In the genomic region with DNA sequence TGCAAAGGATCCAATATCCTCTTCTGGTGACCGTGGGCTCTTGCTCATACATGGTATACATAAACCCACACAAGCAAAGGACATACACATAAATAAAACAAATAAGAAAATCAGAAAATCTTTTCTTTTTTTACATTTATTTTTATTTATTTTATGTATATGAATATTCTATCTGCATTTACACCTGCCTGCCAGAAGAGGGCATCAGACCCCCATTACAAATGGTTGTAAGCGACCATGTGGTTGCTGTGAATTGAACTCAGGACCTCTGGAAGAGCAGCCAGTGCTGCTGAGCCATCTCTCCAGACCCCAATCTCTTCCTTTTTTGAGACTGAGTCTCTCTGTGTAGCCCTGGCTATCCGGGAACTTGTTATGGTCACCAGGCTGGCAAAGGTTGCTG, we compare ENCODE assay signal across 20 mouse cellular contexts. TPM values are rescaled to one million over a fixed set of nuclear protein-coding genes. Genes with fewer than 3 reads are reported as not detected.
A peak's percentile ranks its signal among the peaks of the same experiment; 100 is the strongest.
DNase-seq lines count a peak whose midpoint lies in the region; ATAC-seq and TF ChIP-seq lines count a peak whose summit lies in the region.
"Had no signal": no experiment of that assay in that cellular context is flagged by ENCODE, and none has a peak within 500 bp of the region (broad histone marks: within the 10 kb centered on the region; RNA-seq: fewer than 3 reads in every experiment).

No protein-coding gene starts in this region.

- no peaks in the 10 kb centered on the region for H3K36me3 ChIP-seq in heart, adult 2 months (ENCODE audit: control insufficient read depth, insufficient read depth, low read length)
- H3K36me3 ChIP-seq in liver, embryonic 14.5 days (replicated peaks; ENCODE audit: control insufficient read depth, insufficient read depth, low read depth) = peaks cover 31% of the 10 kb centered on the region
- H3K36me3 ChIP-seq in liver, embryonic 12.5 days = peaks cover 53% of the 10 kb centered on the region
- H3K36me3 ChIP-seq in thymus, adult 2 months (ENCODE audit: control insufficient read depth, insufficient read depth, low read length) = peaks cover 34% of the 10 kb centered on the region

- no peaks in the 10 kb centered on the region for H3K79me2 ChIP-seq in heart, adult 2 months (replicated peaks; ENCODE audit: control insufficient read depth, insufficient read depth, low read length)

- peak; percentile 57 for TF ChIP-seq CTCF in heart, adult 2 months (IDR thresholded peaks at IDR 0.05)
- TF ChIP-seq CTCF in liver, embryonic 14.5 days (IDR thresholded peaks at IDR 0.05; ENCODE audit: low read depth) = peak; percentile 42
- peak; percentile 25; the same call in 1 of the 2 replicates for TF ChIP-seq CTCF in thymus, adult 2 months (IDR thresholded peaks at IDR 0.05; ENCODE audit: borderline replicate concordance, control insufficient read depth, extremely low read depth, insufficient read depth, low read length, poor library complexity)

- 89% methylated on average over 3 of the region's 3 CpGs for WGBS in heart, adult 2 months
- 94% methylated on average over 3 of the region's 3 CpGs for WGBS in liver, embryonic 14.5 days (ENCODE audit: insufficient replicate concordance)
- WGBS in liver, embryonic 12.5 days (ENCODE audit: insufficient replicate concordance) = 83% methylated on average over 3 of the region's 3 CpGs
- WGBS in thymus, adult 2 months = 96% methylated on average over 3 of the region's 3 CpGs

- TF ChIP-seq EP300 in heart, adult 2 months (IDR thresholded peaks at IDR 0.05; ENCODE audit: insufficient read depth, low read depth, low read length) = no peak
- no peak for TF ChIP-seq EP300 in liver, embryonic 14.5 days (IDR thresholded peaks at IDR 0.05; ENCODE audit: low read depth)

- DNase-seq in heart, adult 2 months = no peak
- DNase-seq in heart, postnatal 14 days = no peak
- DNase-seq in liver, embryonic 14.5 days (ENCODE audit: low read depth in 3 of 3, low spot score in 3 of 3) = no peak
- no peak for DNase-seq in thymus, adult 2 months
- DNase-seq in thymus, adult 18-20 months = no peak
- DNase-seq in right cerebral cortex, postnatal 14 days = no peak
- no peak for DNase-seq in neural tube, embryonic 10.5 days (ENCODE audit: extremely low spot score, low spot score)
- DNase-seq: adrenal gland, postnatal 14 days; cerebellum, adult 11-12 months; cerebellum, postnatal 25 days; forebrain, postnatal 0 days had no signal

- TF ChIP-seq POLR2A in heart, adult 2 months (IDR thresholded peaks at IDR 0.05; ENCODE audit: insufficient read depth, low read depth, low read length) = no peak
- TF ChIP-seq POLR2A in thymus, adult 2 months (IDR thresholded peaks at IDR 0.05; ENCODE audit: control insufficient read depth, extremely low read depth, insufficient read depth, low read length, poor library complexity) = no peak

- H3K9ac ChIP-seq in heart, adult 2 months (ENCODE audit: low read depth, low read length) = no peak overlapping the region
- no peak overlapping the region for H3K9ac ChIP-seq in liver, embryonic 14.5 days (replicated peaks)
- no peak overlapping the region for H3K9ac ChIP-seq in liver, embryonic 12.5 days
- H3K9ac ChIP-seq: embryonic facial prominence, embryonic 15.5 days; forebrain, postnatal 0 days; hindbrain, embryonic 13.5 days; kidney, embryonic 15.5 days; limb, embryonic 12.5 days; liver, embryonic 15.5 days; midbrain, embryonic 12.5 days had no signal

- H3K4me1 ChIP-seq in heart, adult 2 months (ENCODE audit: control insufficient read depth, insufficient read depth, low read length) = peaks cover 3% of the 10 kb centered on the region
- peaks cover 0 to 8% of the 10 kb centered on the region in 2 experiments; a peak in 2 of 4 replicates for H3K4me1 ChIP-seq in liver, embryonic 14.5 days (replicated peaks; ENCODE audit: control insufficient read depth in 2 of 2, insufficient read depth in 2 of 2, low read length in 1 of 2)
- peaks cover 17% of the 10 kb centered on the region; the same call in 1 of the 2 replicates for H3K4me1 ChIP-seq in liver, embryonic 12.5 days
- H3K4me1 ChIP-seq in thymus, adult 2 months (replicated peaks; ENCODE audit: control insufficient read depth, insufficient read depth, low read length) = peaks cover 9% of the 10 kb centered on the region

- no peak overlapping the region for H3K4me2 ChIP-seq in liver, embryonic 14.5 days (ENCODE audit: low read depth)
- no peak overlapping the region for H3K4me2 ChIP-seq in liver, embryonic 12.5 days
- H3K4me2 ChIP-seq: embryonic facial prominence, embryonic 15.5 days; heart, embryonic 11.5 days; kidney, embryonic 15.5 days; limb, embryonic 12.5 days; liver, embryonic 15.5 days; midbrain, embryonic 12.5 days had no signal

- H3K4me3 ChIP-seq in heart, adult 2 months = no peak overlapping the region
- no peak overlapping the region for H3K4me3 ChIP-seq in liver, embryonic 14.5 days (ENCODE audit: insufficient read depth in 1 of 2, low read depth in 2 of 2, low read length in 2 of 2)
- no peak overlapping the region for H3K4me3 ChIP-seq in liver, embryonic 12.5 days
- no peak overlapping the region for H3K4me3 ChIP-seq in thymus, adult 2 months (ENCODE audit: control insufficient read depth, insufficient read depth, low read length)
- H3K4me3 ChIP-seq: embryonic facial prominence, embryonic 15.5 days; hindbrain, embryonic 13.5 days; kidney, embryonic 15.5 days; limb, embryonic 12.5 days; liver, embryonic 15.5 days; midbrain, embryonic 12.5 days had no signal

- no peak for ATAC-seq in liver, embryonic 14.5 days (ENCODE audit: insufficient read depth)
- no peak for ATAC-seq in liver, embryonic 12.5 days
- ATAC-seq: forebrain, postnatal 0 days had no signal

- H3K27ac ChIP-seq in heart, adult 2 months = no peak overlapping the region
- H3K27ac ChIP-seq in liver, embryonic 14.5 days = no peak overlapping the region
- no peak overlapping the region for H3K27ac ChIP-seq in liver, embryonic 12.5 days
- H3K27ac ChIP-seq in thymus, adult 2 months (ENCODE audit: control insufficient read depth, insufficient read depth, low read length) = no peak overlapping the region
- H3K27ac ChIP-seq: liver, embryonic 15.5 days; macrophage had no signal

- intact Hi-C loops in heart, adult 2 months (cut with DNase I) = loop anchor here (5.0 kb wide), 1 partner anchor 40 kb away; no protein-coding TSS in a partner anchor
- intact Hi-C loops in heart, postnatal 14 days (cut with DNase I) = no loop called here

- H3K9me3 ChIP-seq in liver, embryonic 14.5 days (ENCODE audit: control insufficient read depth, low read length) = no peaks in the 10 kb centered on the region
- peaks cover 5% of the 10 kb centered on the region for H3K9me3 ChIP-seq in liver, embryonic 12.5 days (replicated peaks)
- H3K9me3 ChIP-seq: hindbrain, embryonic 13.5 days; limb, embryonic 12.5 days had no signal

- no peaks in the 10 kb centered on the region for H3K27me3 ChIP-seq in heart, adult 2 months (ENCODE audit: control insufficient read depth, insufficient read depth, low read length)
- H3K27me3 ChIP-seq in liver, embryonic 14.5 days (ENCODE audit: control insufficient read depth, insufficient read depth, low read length) = no peaks in the 10 kb centered on the region
- H3K27me3 ChIP-seq in liver, embryonic 12.5 days (replicated peaks) = no peaks in the 10 kb centered on the region
- H3K27me3 ChIP-seq in thymus, adult 2 months (ENCODE audit: control insufficient read depth, insufficient read depth, low read length) = no peaks in the 10 kb centered on the region
- H3K27me3 ChIP-seq: embryonic facial prominence, embryonic 15.5 days; hindbrain, embryonic 13.5 days; kidney, embryonic 15.5 days; limb, embryonic 12.5 days; liver, embryonic 15.5 days; midbrain, embryonic 12.5 days had no signal

RNA-seq across cellular contexts. Expression of a gene that starts 11.5 kb away (rescaled TPM):
- total RNA-seq in heart, adult 2 months (2021) = 10 to 100 TPM in 1 of 2 experiments, 1 to 10 TPM in 1; 9.7 to 10.9 TPM
- 5.2 and 10.8 TPM in 2 replicates for polyA plus RNA-seq in heart, adult 2 months (2012; rRNA removed)
- total RNA-seq in heart, postnatal 14 days (2021) = 10 to 100 TPM; 12.8 TPM
- polyA plus RNA-seq in liver, embryonic 14.5 days (2012; rRNA removed) = 5.4 and 6.9 TPM in 2 replicates
- 12.6 and 12.9 TPM in 2 replicates for polyA plus RNA-seq in liver, embryonic 14.5 days (2014; fragmentation: Nextera tagmentation; extraction: Ambion mirVana)
- 17.5 and 19.2 TPM in 2 replicates for polyA plus RNA-seq in liver, embryonic 12.5 days (2016; fragmentation: Nextera tagmentation; extraction: Ambion mirVana)
- polyA plus RNA-seq in thymus, adult 2 months (2012; rRNA removed) = 6.1 and 7.1 TPM in 2 replicates

RNA-seq across cellular contexts. Expression of a gene that starts 16.9 kb away (rescaled TPM):
- 1 to 10 TPM; 4.1 to 5.1 TPM for total RNA-seq in heart, adult 2 months (2021)
- 3.4 and 5.7 TPM in 2 replicates for polyA plus RNA-seq in heart, adult 2 months (2012; rRNA removed)
- 1 to 10 TPM; 4.1 to 4.3 TPM for total RNA-seq in heart, postnatal 14 days (2021)
- polyA plus RNA-seq in liver, embryonic 14.5 days (2012; rRNA removed) = 3.6 and 4.0 TPM in 2 replicates
- 2.3 and 3.0 TPM in 2 replicates for polyA plus RNA-seq in liver, embryonic 14.5 days (2014; fragmentation: Nextera tagmentation; extraction: Ambion mirVana)
- 5.9 and 6.5 TPM in 2 replicates for polyA plus RNA-seq in liver, embryonic 12.5 days (2016; fragmentation: Nextera tagmentation; extraction: Ambion mirVana)
- 7.8 and 10.4 TPM in 2 replicates for polyA plus RNA-seq in thymus, adult 2 months (2012; rRNA removed)

RNA-seq across cellular contexts. Expression of a gene that starts 29.3 kb away (rescaled TPM):
- total RNA-seq in heart, adult 2 months (2021) = under 1 TPM; 0.39 to 0.48 TPM
- polyA plus RNA-seq in heart, adult 2 months (2012; rRNA removed) = 0.02 and 0.06 TPM in 2 replicates
- total RNA-seq in heart, postnatal 14 days (2021) = 1 to 10 TPM; 3.0 to 4.0 TPM
- 3.4 and 6.2 TPM in 2 replicates for polyA plus RNA-seq in liver, embryonic 14.5 days (2012; rRNA removed)
- polyA plus RNA-seq in liver, embryonic 14.5 days (2014; fragmentation: Nextera tagmentation; extraction: Ambion mirVana) = 45.5 and 49.7 TPM in 2 replicates
- 72.9 and 78.2 TPM in 2 replicates for polyA plus RNA-seq in liver, embryonic 12.5 days (2016; fragmentation: Nextera tagmentation; extraction: Ambion mirVana)
- 3.8 and 4.8 TPM in 2 replicates for polyA plus RNA-seq in thymus, adult 2 months (2012; rRNA removed)
